In the genomic region with DNA sequence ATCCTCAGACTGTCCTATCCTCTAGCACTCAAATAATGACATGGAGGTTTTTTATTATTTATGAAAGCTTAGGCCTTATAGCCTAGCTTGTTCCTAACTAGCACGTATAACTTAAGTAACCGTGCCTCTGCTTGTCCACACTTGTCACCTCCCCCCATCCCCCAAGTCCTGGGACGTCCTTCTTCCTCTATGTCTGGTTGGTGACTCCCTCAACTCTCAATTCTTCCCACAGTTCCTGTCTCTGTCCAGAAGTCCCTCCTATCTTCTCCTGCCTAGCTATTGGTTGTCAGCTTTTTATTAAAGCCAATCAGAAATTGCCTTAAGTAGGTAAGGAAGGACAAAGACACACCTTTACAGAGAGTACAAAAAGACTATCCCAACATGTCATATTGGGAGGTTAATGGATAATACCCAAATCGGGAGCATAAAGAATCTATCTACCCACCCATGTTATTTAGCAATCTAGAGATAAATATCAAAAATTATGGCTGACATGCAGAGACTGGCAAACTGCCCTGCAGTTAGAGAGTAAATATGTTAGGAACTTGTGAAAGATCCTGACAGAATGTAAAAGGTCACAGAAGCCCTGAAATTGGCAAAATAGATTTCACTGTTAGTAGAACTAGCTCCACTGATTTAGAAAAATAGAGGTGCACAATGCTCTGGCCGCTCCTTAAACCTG, we compare ENCODE assay signal across 13 mouse cellular contexts.
"Had no signal": no experiment of that assay in that cellular context is flagged by ENCODE, and none has a peak within 500 bp of the region (broad histone marks: within the 10 kb centered on the region; RNA-seq: fewer than 3 reads in every experiment).

No protein-coding gene starts in this region.

- DNase-seq: gastrocnemius, postnatal 14 days; gastrocnemius, postnatal 36 days; heart, adult 2 months; heart, postnatal 10 days; heart, postnatal 4 days; kidney, adult 18-20 months; kidney, adult 8-10 months; kidney, postnatal 10 days; kidney, postnatal 25 days; kidney, postnatal 4 days; liver; liver, embryonic 13.5 days; liver, postnatal 0 days had no signal
